Comparison of ENCODE assay signal across 22 mouse cellular contexts in the genomic region with DNA sequence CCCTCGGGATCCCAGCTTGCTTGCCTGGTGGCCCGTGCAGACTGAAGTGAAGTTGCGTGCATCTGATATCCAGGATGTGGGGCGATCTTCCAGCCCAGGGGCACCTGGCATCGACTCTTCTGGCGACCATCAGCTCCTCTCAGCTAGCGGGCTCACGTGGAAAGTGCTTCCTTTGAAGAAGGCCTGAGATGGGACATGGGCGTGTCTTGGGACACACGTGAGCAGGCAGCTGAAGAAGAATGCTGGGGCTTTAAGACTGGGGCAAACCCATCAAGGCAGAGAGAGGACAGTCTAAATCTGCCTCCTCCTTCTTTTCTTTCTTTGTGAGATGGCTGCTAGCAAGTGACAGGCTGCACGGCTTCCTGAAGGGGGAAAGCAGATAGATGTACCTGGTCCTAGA.
DNase-seq lines count a peak whose midpoint lies in the region; ATAC-seq and TF ChIP-seq lines count a peak whose summit lies in the region.
"Had no signal": no experiment of that assay in that cellular context is flagged by ENCODE, and none has a peak within 500 bp of the region (broad histone marks: within the 10 kb centered on the region; RNA-seq: fewer than 3 reads in every experiment).

No protein-coding gene starts in this region.

- ATAC-seq in kidney, postnatal 0 days (replicated peaks; ENCODE audit: low FRiP score, low read depth): no peak
- ATAC-seq in forebrain, embryonic 16.5 days: no peak
- ATAC-seq: activated CD4-positive, CD25-positive, alpha-beta regulatory T cell, adult 4 months; forebrain, embryonic 15.5 days; liver, postnatal 0 days had no signal

- peaks cover 58% of the 10 kb centered on the region for H3K79me2 ChIP-seq in macrophage (ENCODE audit: inconsistent target)

- 0 out of 2 replicates have a peak overlapping the region, but pooled peaks have one; percentile 8 for H3K4me2 ChIP-seq in kidney, postnatal 0 days (ENCODE audit: low read length)
- H3K4me2 ChIP-seq in forebrain, embryonic 16.5 days (ENCODE audit: low read length): no peak overlapping the region
- H3K4me2 ChIP-seq: forebrain, embryonic 15.5 days; heart, embryonic 11.5 days had no signal

- no peaks in the 10 kb centered on the region for H3K9me3 ChIP-seq in kidney, postnatal 0 days (replicated peaks; ENCODE audit: low read length)
- 0 out of 2 replicates have a peak, but pooled peaks cover 3% of the 10 kb centered on the region for H3K9me3 ChIP-seq in forebrain, embryonic 16.5 days (ENCODE audit: control insufficient read depth, low read length)
- H3K9me3 ChIP-seq: forebrain, embryonic 15.5 days had no signal

- 0 out of 2 replicates have a peak overlapping the region, but pooled peaks have one; percentile 6 for H3K27ac ChIP-seq in kidney, postnatal 0 days
- H3K27ac ChIP-seq in bone marrow macrophage, adult 2 months (ENCODE audit: insufficient read depth, low read depth, low read length): peak overlapping the region; percentile 99
- H3K27ac ChIP-seq in macrophage: peak overlapping the region; percentile 91
- no peak overlapping the region for H3K27ac ChIP-seq in forebrain, embryonic 16.5 days (ENCODE audit: low read length)
- H3K27ac ChIP-seq: forebrain, embryonic 15.5 days; layer of hippocampus, adult 2 months had no signal

- no peak overlapping the region for H3K4me3 ChIP-seq in kidney, postnatal 0 days (replicated peaks; ENCODE audit: low read depth, low read length)
- no peak overlapping the region for H3K4me3 ChIP-seq in bone marrow macrophage, adult 2 months (ENCODE audit: insufficient read depth, low read length)
- H3K4me3 ChIP-seq in macrophage (ENCODE audit: inconsistent target): no peak overlapping the region
- H3K4me3 ChIP-seq in forebrain, embryonic 16.5 days (replicated peaks; ENCODE audit: low read length): no peak overlapping the region
- H3K4me3 ChIP-seq: erythroblast, embryonic 14.5 days; forebrain, embryonic 15.5 days; layer of hippocampus, adult 2 months; midbrain, embryonic 10.5 days had no signal

- H3K36me3 ChIP-seq in kidney, postnatal 0 days (ENCODE audit: insufficient read depth, low read length): 0 out of 2 replicates have a peak, but pooled peaks cover 2% of the 10 kb centered on the region
- 0 out of 2 replicates have a peak, but pooled peaks cover 8% of the 10 kb centered on the region for H3K36me3 ChIP-seq in macrophage (ENCODE audit: inconsistent target)
- H3K36me3 ChIP-seq in forebrain, embryonic 16.5 days (ENCODE audit: control insufficient read depth, insufficient read depth): peaks cover 8% of the 10 kb centered on the region

- H3K9ac ChIP-seq in kidney, postnatal 0 days (ENCODE audit: low read depth, low read length): no peak overlapping the region
- H3K9ac ChIP-seq in forebrain, embryonic 16.5 days (replicated peaks; ENCODE audit: low read depth, low read length): no peak overlapping the region
- H3K9ac ChIP-seq: forebrain, embryonic 15.5 days; liver, postnatal 0 days had no signal

- H3K4me1 ChIP-seq in kidney, postnatal 0 days (replicated peaks; ENCODE audit: insufficient read depth, low read length): peaks cover 9% of the 10 kb centered on the region
- H3K4me1 ChIP-seq in bone marrow macrophage, adult 2 months (ENCODE audit: control insufficient read depth, insufficient read depth, low read length): peaks cover 51% of the 10 kb centered on the region
- H3K4me1 ChIP-seq in forebrain, embryonic 16.5 days (replicated peaks; ENCODE audit: control insufficient read depth, insufficient read depth, low read length): no peaks in the 10 kb centered on the region
- H3K4me1 ChIP-seq: forebrain, embryonic 15.5 days had no signal

- TF ChIP-seq POLR2A in bone marrow macrophage, adult 2 months (IDR thresholded peaks at IDR 0.05; ENCODE audit: borderline replicate concordance, low read depth, low read length): no peak

- WGBS in kidney, postnatal 0 days: 40% methylated on average over 11 of the region's 11 CpGs
- 83% methylated on average over 11 of the region's 11 CpGs for WGBS in macrophage (ENCODE audit: missing documents)
- 86% methylated on average over 11 of the region's 11 CpGs for WGBS in forebrain, embryonic 16.5 days

- no peaks in the 10 kb centered on the region for H3K27me3 ChIP-seq in kidney, postnatal 0 days (ENCODE audit: insufficient read depth, low read length)
- no peaks in the 10 kb centered on the region for H3K27me3 ChIP-seq in forebrain, embryonic 16.5 days (replicated peaks; ENCODE audit: control insufficient read depth, insufficient read depth, low read length)
- H3K27me3 ChIP-seq: CH12.LX; forebrain, embryonic 15.5 days had no signal

- no peak for DNase-seq in kidney, postnatal 0 days (ENCODE audit: low spot score)
- DNase-seq in kidney, postnatal 36 days: no peak
- DNase-seq in ES-CJ7 (ENCODE audit: low read depth, low spot score): peak; percentile 55
- DNase-seq in urinary bladder, postnatal 4 days (ENCODE audit: low spot score in 2 of 2): no peak
- DNase-seq in urinary bladder, postnatal 10 days (ENCODE audit: low spot score): no peak
- DNase-seq: cerebellum, adult 18-20 months; cerebellum, postnatal 25 days; gastrocnemius, postnatal 36 days; kidney, adult 9 months; layer of hippocampus, postnatal 36 days; liver, postnatal 0 days; thymus, postnatal 36 days had no signal

- TF ChIP-seq CTCF in kidney, postnatal 0 days (IDR thresholded peaks at IDR 0.05; ENCODE audit: low read depth): no peak
- no peak for TF ChIP-seq CTCF in bone marrow macrophage, adult 2 months (IDR thresholded peaks at IDR 0.05; ENCODE audit: low read depth, low read length)
